Mouse (Mus musculus): ENCODE measurements around the gene Krtap10-4. TPM values are rescaled to one million over a fixed set of nuclear protein-coding genes. Genes with fewer than 3 reads are reported as not detected.

Gene Krtap10-4
- polyA plus RNA-seq, 1 experiment from 2014 or later = not detected

GRCm38 (mm10) chr10:77846503-77846902, 19.6 kb upstream of the Krtap10-4 start, which contains the start of gene Gm36176:
Gene Gm36176, plus strand, starts transcription at chr10:77846803.
- Histone ChIP-seq H3K27me3 (ENCODE audit: control insufficient read depth, insufficient read depth, low read length) (no peaks in the 10 kb centered on the region), H3K4me1 (replicated peaks; ENCODE audit: control insufficient read depth, insufficient read depth, low read length) (no peaks in the 10 kb centered on the region), H3K4me3 (ENCODE audit: low read depth, low read length) (no peak within 1 kb of the TSS), H3K9ac (ENCODE audit: low read length) (no peak within 1 kb of the TSS), H3K27ac (ENCODE audit: low read depth, low read length) (no peak within 1 kb of the TSS), H3K9me3 (ENCODE audit: control insufficient read depth, low read length) (no peaks in the 10 kb centered on the region; the same call in 1 of the 2 replicates), H3K36me3 (ENCODE audit: control insufficient read depth, insufficient read depth, low read length) (no peaks in the 10 kb centered on the region), H3K4me2 (ENCODE audit: low read depth, low read length, severe bottlenecking) (no peak within 1 kb of the TSS)
- ATAC-seq (replicated peaks; ENCODE audit: low FRiP score) (no peak), DNase-seq (ENCODE audit: low spot score) (no peak)
- 100% methylated on average over 1 of the region's 3 CpGs for WGBS

GRCm38 (mm10) chr10:77839006-77839405, 12.1 kb upstream of the Krtap10-4 start:
- no peak overlapping the region for H3K4me2 ChIP-seq (ENCODE audit: low read depth, low read length, severe bottlenecking)
- DNase-seq (ENCODE audit: low spot score) (no peak), ATAC-seq (replicated peaks; ENCODE audit: low FRiP score) (no peak)
- no peaks in the 10 kb centered on the region for H3K36me3 ChIP-seq (ENCODE audit: control insufficient read depth, insufficient read depth, low read length)
- H3K9me3 ChIP-seq (ENCODE audit: control insufficient read depth, low read length) = no peaks in the 10 kb centered on the region
- WGBS = 74% methylated on average over 6 of the region's 6 CpGs
- no peak overlapping the region for H3K9ac ChIP-seq (ENCODE audit: low read length)
- H3K4me3 ChIP-seq (ENCODE audit: low read depth, low read length) = no peak overlapping the region
- no peaks in the 10 kb centered on the region for H3K27me3 ChIP-seq (ENCODE audit: control insufficient read depth, insufficient read depth, low read length)
- H3K27ac ChIP-seq (ENCODE audit: low read depth, low read length) = no peak overlapping the region
- no peaks in the 10 kb centered on the region for H3K4me1 ChIP-seq (replicated peaks; ENCODE audit: control insufficient read depth, insufficient read depth, low read length)

GRCm38 (mm10) chr10:77835647-77836046, 8.8 kb upstream of the Krtap10-4 start, which contains the start of gene Krtap10-10:
Gene Krtap10-10, plus strand, starts transcription at chr10:77835947.
- no peak within 1 kb of the TSS for H3K4me3 ChIP-seq (ENCODE audit: low read depth, low read length)
- H3K36me3 ChIP-seq (ENCODE audit: control insufficient read depth, insufficient read depth, low read length) = no peaks in the 10 kb centered on the region
- no peak within 1 kb of the TSS for H3K4me2 ChIP-seq (ENCODE audit: low read depth, low read length, severe bottlenecking)
- H3K9ac ChIP-seq (ENCODE audit: low read length) = no peak within 1 kb of the TSS
- H3K4me1 ChIP-seq (replicated peaks; ENCODE audit: control insufficient read depth, insufficient read depth, low read length) = no peaks in the 10 kb centered on the region
- ATAC-seq (replicated peaks; ENCODE audit: low FRiP score) = no peak
- 62% methylated on average over 7 of the region's 9 CpGs for WGBS
- H3K9me3 ChIP-seq (ENCODE audit: control insufficient read depth, low read length) = no peaks in the 10 kb centered on the region
- no peak within 1 kb of the TSS for H3K27ac ChIP-seq (ENCODE audit: low read depth, low read length)
- H3K27me3 ChIP-seq (ENCODE audit: control insufficient read depth, insufficient read depth, low read length) = no peaks in the 10 kb centered on the region
- DNase-seq (ENCODE audit: low spot score) = no peak

GRCm38 (mm10) chr10:77819203-77819602, 7.7 kb downstream of the Krtap10-4 start:
- Histone ChIP-seq H3K27ac (ENCODE audit: low read depth, low read length) (no peak overlapping the region), H3K9me3 (ENCODE audit: control insufficient read depth, low read length) (no peaks in the 10 kb centered on the region), H3K4me3 (ENCODE audit: low read depth, low read length) (no peak overlapping the region), H3K4me2 (ENCODE audit: low read depth, low read length, severe bottlenecking) (no peak overlapping the region), H3K9ac (ENCODE audit: low read length) (no peak overlapping the region), H3K27me3 (ENCODE audit: control insufficient read depth, insufficient read depth, low read length) (no peaks in the 10 kb centered on the region), H3K4me1 (replicated peaks; ENCODE audit: control insufficient read depth, insufficient read depth, low read length) (no peaks in the 10 kb centered on the region), H3K36me3 (ENCODE audit: control insufficient read depth, insufficient read depth, low read length) (no peaks in the 10 kb centered on the region)
- no peak for ATAC-seq (replicated peaks; ENCODE audit: low FRiP score)
- WGBS = 18% methylated on average over 4 of the region's 4 CpGs
- DNase-seq (ENCODE audit: low spot score) = no peak

- Histone ChIP-seq H3K4me2 (ENCODE audit: low read depth, low read length, severe bottlenecking) (no peak overlapping the region), H3K9me3 (ENCODE audit: control insufficient read depth, low read length) (no peaks in the 10 kb centered on the region), H3K27ac (ENCODE audit: low read depth, low read length) (no peak overlapping the region), H3K9ac (ENCODE audit: low read length) (no peak overlapping the region), H3K27me3 (ENCODE audit: control insufficient read depth, insufficient read depth, low read length) (no peaks in the 10 kb centered on the region), H3K4me1 (replicated peaks; ENCODE audit: control insufficient read depth, insufficient read depth, low read length) (no peaks in the 10 kb centered on the region), H3K4me3 (ENCODE audit: low read depth, low read length) (no peak overlapping the region), H3K36me3 (ENCODE audit: control insufficient read depth, insufficient read depth, low read length) (no peaks in the 10 kb centered on the region)
- WGBS = 93% methylated on average over 4 of the region's 4 CpGs
- no peak for DNase-seq (ENCODE audit: low spot score)
- ATAC-seq (replicated peaks; ENCODE audit: low FRiP score) = no peak
Observed at GRCm38 (mm10) chr10:77818523-77818922, 8.4 kb downstream of the Krtap10-4 start.

- H3K27ac ChIP-seq (ENCODE audit: low read depth, low read length) = no peak overlapping the region
- H3K27me3 ChIP-seq (ENCODE audit: control insufficient read depth, insufficient read depth, low read length) = no peaks in the 10 kb centered on the region
- no peaks in the 10 kb centered on the region for H3K9me3 ChIP-seq (ENCODE audit: control insufficient read depth, low read length)
- H3K36me3 ChIP-seq (ENCODE audit: control insufficient read depth, insufficient read depth, low read length) = no peaks in the 10 kb centered on the region
- ATAC-seq (replicated peaks; ENCODE audit: low FRiP score) = no peak
- DNase-seq (ENCODE audit: low spot score) = peak; percentile 64
- no peak overlapping the region for H3K9ac ChIP-seq (ENCODE audit: low read length)
- 37% methylated on average over 5 of the region's 5 CpGs for WGBS
- H3K4me2 ChIP-seq (ENCODE audit: low read depth, low read length, severe bottlenecking) = no peak overlapping the region
- H3K4me3 ChIP-seq (ENCODE audit: low read depth, low read length) = no peak overlapping the region
- H3K4me1 ChIP-seq (replicated peaks; ENCODE audit: control insufficient read depth, insufficient read depth, low read length) = no peaks in the 10 kb centered on the region
Observed at GRCm38 (mm10) chr10:77815514-77815913, 11.4 kb downstream of the Krtap10-4 start.

- Histone ChIP-seq H3K27ac (ENCODE audit: low read depth, low read length) (no peak within 1 kb of the TSS), H3K4me3 (ENCODE audit: low read depth, low read length) (no peak within 1 kb of the TSS), H3K27me3 (ENCODE audit: control insufficient read depth, insufficient read depth, low read length) (no peaks in the 10 kb centered on the region), H3K4me2 (ENCODE audit: low read depth, low read length, severe bottlenecking) (no peak within 1 kb of the TSS), H3K36me3 (ENCODE audit: control insufficient read depth, insufficient read depth, low read length) (no peaks in the 10 kb centered on the region), H3K9ac (ENCODE audit: low read length) (no peak within 1 kb of the TSS), H3K4me1 (replicated peaks; ENCODE audit: control insufficient read depth, insufficient read depth, low read length) (no peaks in the 10 kb centered on the region), H3K9me3 (ENCODE audit: control insufficient read depth, low read length) (no peaks in the 10 kb centered on the region)
- WGBS = 61% methylated on average over 4 of the region's 4 CpGs
- DNase-seq (ENCODE audit: low spot score) = no peak
- no peak for ATAC-seq (replicated peaks; ENCODE audit: low FRiP score)
Observed at GRCm38 (mm10) chr10:77814382-77814781, 12.5 kb downstream of the Krtap10-4 start, which contains the start of gene Gm2696. Gene Gm2696, plus strand, starts transcription at chr10:77814682.

- no peak within 1 kb of the TSS for H3K4me3 ChIP-seq (ENCODE audit: low read depth, low read length)
- H3K4me1 ChIP-seq (replicated peaks; ENCODE audit: control insufficient read depth, insufficient read depth, low read length) = no peaks in the 10 kb centered on the region
- no peaks in the 10 kb centered on the region for H3K27me3 ChIP-seq (ENCODE audit: control insufficient read depth, insufficient read depth, low read length)
- WGBS = 72% methylated on average over 5 of the region's 5 CpGs
- ATAC-seq (replicated peaks; ENCODE audit: low FRiP score) (no peak), DNase-seq (ENCODE audit: low spot score) (no peak)
- H3K36me3 ChIP-seq (ENCODE audit: control insufficient read depth, insufficient read depth, low read length) = no peaks in the 10 kb centered on the region
- no peak within 1 kb of the TSS for H3K27ac ChIP-seq (ENCODE audit: low read depth, low read length)
- H3K4me2 ChIP-seq (ENCODE audit: low read depth, low read length, severe bottlenecking) = no peak within 1 kb of the TSS
- H3K9me3 ChIP-seq (ENCODE audit: control insufficient read depth, low read length) = no peaks in the 10 kb centered on the region; the same call in 1 of the 2 replicates
- H3K9ac ChIP-seq (ENCODE audit: low read length) = no peak within 1 kb of the TSS
Observed at GRCm38 (mm10) chr10:77811743-77812142, 15.2 kb downstream of the Krtap10-4 start, which contains the start of gene Gm9507. Gene Gm9507, minus strand, starts transcription at chr10:77811843.

GRCm38 (mm10) chr10:77804095-77804494, 22.8 kb downstream of the Krtap10-4 start:
- no peak overlapping the region for H3K4me3 ChIP-seq (ENCODE audit: low read depth, low read length)
- H3K9me3 ChIP-seq (ENCODE audit: control insufficient read depth, low read length) = no peaks in the 10 kb centered on the region; the same call in 1 of the 2 replicates
- H3K4me2 ChIP-seq (ENCODE audit: low read depth, low read length, severe bottlenecking) = no peak overlapping the region
- 88% methylated on average over 3 of the region's 3 CpGs for WGBS
- no peaks in the 10 kb centered on the region for H3K36me3 ChIP-seq (ENCODE audit: control insufficient read depth, insufficient read depth, low read length)
- H3K27ac ChIP-seq (ENCODE audit: low read depth, low read length) = no peak overlapping the region
- DNase-seq (ENCODE audit: low spot score) (no peak), ATAC-seq (replicated peaks; ENCODE audit: low FRiP score) (no peak)
- H3K27me3 ChIP-seq (ENCODE audit: control insufficient read depth, insufficient read depth, low read length) = no peaks in the 10 kb centered on the region
- H3K4me1 ChIP-seq (replicated peaks; ENCODE audit: control insufficient read depth, insufficient read depth, low read length) = no peaks in the 10 kb centered on the region
- no peak overlapping the region for H3K9ac ChIP-seq (ENCODE audit: low read length)
